In the genomic region with DNA sequence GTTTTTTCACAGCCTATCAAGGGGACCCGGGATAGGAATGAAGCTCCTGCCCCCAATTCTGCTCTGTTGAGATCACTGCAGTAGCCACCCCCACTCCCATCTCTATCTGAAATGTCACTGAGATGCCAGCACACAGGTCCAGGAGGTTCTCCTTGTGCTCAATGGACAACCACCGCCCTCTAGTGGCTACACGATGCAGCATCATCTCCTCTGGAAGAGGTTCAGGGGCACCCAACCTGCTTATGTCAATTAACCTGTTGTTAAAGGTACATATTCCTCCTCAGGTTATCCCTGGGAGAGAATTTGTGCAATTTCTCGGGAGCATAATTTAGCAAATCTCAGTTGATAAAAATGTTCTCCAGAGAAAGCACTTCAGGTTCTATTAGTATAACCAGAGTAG, we compare ENCODE assay signal across 14 mouse cellular contexts. TPM values are rescaled to one million over a fixed set of nuclear protein-coding genes. Genes with fewer than 3 reads are reported as not detected.
DNase-seq lines count a peak whose midpoint lies in the region; ATAC-seq and TF ChIP-seq lines count a peak whose summit lies in the region.
"Not testable (repeated sequence)": the region's sequence is repeated elsewhere in the genome, so short reads cannot be mapped to it uniquely, and the experiment has no call there.
"Had no signal": no experiment of that assay in that cellular context is flagged by ENCODE, and none has a peak within 500 bp of the region (broad histone marks: within the 10 kb centered on the region; RNA-seq: fewer than 3 reads in every experiment).

No protein-coding gene starts in this region.

- H3K36me3 ChIP-seq in lung, postnatal 0 days (ENCODE audit: insufficient read depth, low read length): not testable (repeated sequence)

- H3K4me3 ChIP-seq in cerebellum, adult 2 months (replicated peaks; ENCODE audit: insufficient read depth, low read depth, low read length); gastrocnemius, adult 2 months; lung, postnatal 0 days (ENCODE audit: low read depth, low read length): not testable (repeated sequence)

- H3K9ac ChIP-seq in lung, postnatal 0 days (replicated peaks; ENCODE audit: low read depth): not testable (repeated sequence)

- not testable (repeated sequence) for H3K27me3 ChIP-seq in cerebellum, adult 2 months (ENCODE audit: control insufficient read depth, insufficient read depth, low read length); lung, postnatal 0 days (replicated peaks; ENCODE audit: insufficient read depth, low read length)

- WGBS in cerebellum, adult 2 months: 8% methylated on average over 3 of the region's 4 CpGs
- 6% methylated on average over 3 of the region's 4 CpGs for WGBS in lung, postnatal 0 days

- peak; percentile 39 for DNase-seq in adrenal gland, adult 2 months
- DNase-seq in cerebellum, adult 2 months: peak; percentile 24 to 51
- peak; percentile 30 for DNase-seq in gastrocnemius, adult 2 months
- DNase-seq in kidney, adult 18-20 months: peak; percentile 47
- peak; percentile 24 for DNase-seq in layer of hippocampus, adult 9-11 months
- DNase-seq in lung, postnatal 0 days (ENCODE audit: low spot score): not testable (repeated sequence)
- DNase-seq in right cerebral cortex, postnatal 14 days: peak; percentile 43

- TF ChIP-seq CTCF in cerebellum, adult 2 months (IDR thresholded peaks at IDR 0.05; ENCODE audit: borderline replicate concordance, insufficient read depth, low read depth, low read length): not testable (repeated sequence)
- peak; percentile 42 for TF ChIP-seq CTCF in gastrocnemius, adult 2 months (IDR thresholded peaks at IDR 0.05)
- peak; percentile 49 for TF ChIP-seq CTCF in lung, postnatal 0 days (IDR thresholded peaks at IDR 0.05)

- not testable (repeated sequence) for H3K4me2 ChIP-seq in lung, postnatal 0 days (replicated peaks; ENCODE audit: low read depth, low read length)

- TF ChIP-seq EP300 in lung, postnatal 0 days (IDR thresholded peaks at IDR 0.05): not testable (repeated sequence)

- intact Hi-C loops in gastrocnemius, adult 2 months (cut with DNase I): not testable (repeated sequence)

- not testable (repeated sequence) for H3K27ac ChIP-seq in cerebellum, adult 2 months (ENCODE audit: insufficient read depth, low read length); gastrocnemius, adult 2 months; lung, postnatal 0 days (ENCODE audit: low read length)

- TF ChIP-seq POLR2A in cerebellum, adult 2 months (IDR thresholded peaks at IDR 0.05; ENCODE audit: borderline replicate concordance, insufficient read depth, low read length): not testable (repeated sequence)

- H3K4me1 ChIP-seq in cerebellum, adult 2 months (ENCODE audit: control insufficient read depth, insufficient read depth, low read length); lung, postnatal 0 days (ENCODE audit: insufficient read depth, low read depth, low read length): not testable (repeated sequence)

- ATAC-seq in lung, postnatal 0 days: not testable (repeated sequence)

- H3K9me3 ChIP-seq in lung, postnatal 0 days (ENCODE audit: low read length): not testable (repeated sequence)

RNA-seq across cellular contexts. Expression of a gene that starts 2.2 kb away (rescaled TPM):
- total RNA-seq in adrenal gland, adult 2 months (2021): not detected
- polyA plus RNA-seq in adrenal gland, adult 2 months (2012; rRNA removed): not detected in 2 replicates
- polyA plus RNA-seq in cerebellum, adult 2 months (2012; rRNA removed): not detected in 2 replicates
- total RNA-seq in gastrocnemius, adult 2 months (2021): not detected
- not detected in 2 replicates for polyA plus RNA-seq in lung, postnatal 0 days (2015; fragmentation: Nextera tagmentation; extraction: Ambion mirVana)
- total RNA-seq: layer of hippocampus, adult 18-20 months; left cerebral cortex, postnatal 25 days; neutrophil, adult 5-6 weeks had no signal
- polyA plus RNA-seq: frontal cortex, adult 2 months; gonadal fat pad, adult 2 months; heart, embryonic 16.5 days; liver, embryonic 13.5 days had no signal

RNA-seq across cellular contexts. Expression of a gene that starts 7.2 kb away (rescaled TPM):
- not detected for total RNA-seq in adrenal gland, adult 2 months (2021)
- polyA plus RNA-seq in adrenal gland, adult 2 months (2012; rRNA removed): not detected in 2 replicates
- 0.18 and 0.27 TPM in 2 replicates for polyA plus RNA-seq in cerebellum, adult 2 months (2012; rRNA removed)
- total RNA-seq in gastrocnemius, adult 2 months (2021): not detected
- not detected in 2 replicates for polyA plus RNA-seq in lung, postnatal 0 days (2015; fragmentation: Nextera tagmentation; extraction: Ambion mirVana)
- total RNA-seq: layer of hippocampus, adult 18-20 months; left cerebral cortex, postnatal 25 days; neutrophil, adult 5-6 weeks had no signal
- polyA plus RNA-seq: gonadal fat pad, adult 2 months; heart, embryonic 16.5 days; liver, embryonic 13.5 days had no signal

RNA-seq across cellular contexts. Expression of a gene that starts 13.2 kb away (rescaled TPM):
- not detected for total RNA-seq in adrenal gland, adult 2 months (2021)
- polyA plus RNA-seq in adrenal gland, adult 2 months (2012; rRNA removed): not detected in 2 replicates
- polyA plus RNA-seq in cerebellum, adult 2 months (2012; rRNA removed): not detected in 2 replicates
- total RNA-seq in gastrocnemius, adult 2 months (2021): not detected
- polyA plus RNA-seq in lung, postnatal 0 days (2015; fragmentation: Nextera tagmentation; extraction: Ambion mirVana): not detected in 2 replicates
- total RNA-seq: layer of hippocampus, adult 18-20 months; left cerebral cortex, postnatal 25 days; neutrophil, adult 5-6 weeks had no signal
- polyA plus RNA-seq: frontal cortex, adult 2 months; heart, embryonic 16.5 days; liver, embryonic 13.5 days had no signal

RNA-seq across cellular contexts. Expression of a gene that starts 25.0 kb away (rescaled TPM):
- not detected for total RNA-seq in adrenal gland, adult 2 months (2021)
- not detected in 2 replicates for polyA plus RNA-seq in adrenal gland, adult 2 months (2012; rRNA removed)
- polyA plus RNA-seq in cerebellum, adult 2 months (2012; rRNA removed): not detected in 2 replicates
- total RNA-seq in gastrocnemius, adult 2 months (2021): not detected
- not detected in 2 replicates for polyA plus RNA-seq in lung, postnatal 0 days (2015; fragmentation: Nextera tagmentation; extraction: Ambion mirVana)
- total RNA-seq: layer of hippocampus, adult 18-20 months; left cerebral cortex, postnatal 25 days; neutrophil, adult 5-6 weeks had no signal
- polyA plus RNA-seq: frontal cortex, adult 2 months; gonadal fat pad, adult 2 months; heart, embryonic 16.5 days; liver, embryonic 13.5 days had no signal

RNA-seq across cellular contexts. Expression of a gene that starts 36.6 kb away (rescaled TPM):
- total RNA-seq in adrenal gland, adult 2 months (2021): not detected
- not detected in 2 replicates for polyA plus RNA-seq in adrenal gland, adult 2 months (2012; rRNA removed)
- polyA plus RNA-seq in cerebellum, adult 2 months (2012; rRNA removed): not detected in 2 replicates
- total RNA-seq in gastrocnemius, adult 2 months (2021): not detected
- not detected in 2 replicates for polyA plus RNA-seq in lung, postnatal 0 days (2015; fragmentation: Nextera tagmentation; extraction: Ambion mirVana)
- total RNA-seq: layer of hippocampus, adult 18-20 months; left cerebral cortex, postnatal 25 days; neutrophil, adult 5-6 weeks had no signal
- polyA plus RNA-seq: frontal cortex, adult 2 months; gonadal fat pad, adult 2 months; heart, embryonic 16.5 days; liver, embryonic 13.5 days had no signal
